Mouse (Mus musculus): ENCODE data around the gene Sort1.

DNA sequence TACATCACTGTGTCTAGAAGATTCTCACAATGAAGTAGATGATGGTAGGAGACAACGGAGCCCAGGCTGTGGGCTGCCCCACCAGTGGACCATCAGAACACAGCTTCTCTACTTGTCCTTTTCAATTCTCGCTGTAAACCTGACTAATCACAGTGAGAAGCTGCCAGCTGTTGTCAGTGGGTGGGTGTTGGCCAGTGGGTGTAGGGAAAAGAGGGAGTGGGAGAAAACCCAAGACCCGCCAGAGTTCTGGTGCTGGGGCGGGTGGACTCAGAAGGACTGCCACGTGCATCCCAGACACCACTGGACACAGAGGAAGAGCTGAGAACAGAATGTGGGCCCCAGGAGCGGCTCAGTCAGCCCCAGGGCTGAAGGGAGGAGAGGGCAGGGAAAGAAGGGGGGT, 46.9 kb downstream of the Sort1 start:
- TF ChIP-seq CTCF (IDR thresholded peaks at IDR 0.05), result no peak
- TF ChIP-seq EP300 (IDR thresholded peaks at IDR 0.05), result no peak

All from lung, postnatal 0 days (tissue).